Mouse (Mus musculus): ENCODE results near the gene 1700003E16Rik.

Gene 1700003E16Rik

GRCm38 (mm10) chr6:83207361-83208049, 51.3 kb downstream of the 1700003E16Rik start:
- no peak for DNase-seq

- no peak for DNase-seq
Measured at GRCm38 (mm10) chr6:83208050-83208400, 51.8 kb downstream of the 1700003E16Rik start.

DNA sequence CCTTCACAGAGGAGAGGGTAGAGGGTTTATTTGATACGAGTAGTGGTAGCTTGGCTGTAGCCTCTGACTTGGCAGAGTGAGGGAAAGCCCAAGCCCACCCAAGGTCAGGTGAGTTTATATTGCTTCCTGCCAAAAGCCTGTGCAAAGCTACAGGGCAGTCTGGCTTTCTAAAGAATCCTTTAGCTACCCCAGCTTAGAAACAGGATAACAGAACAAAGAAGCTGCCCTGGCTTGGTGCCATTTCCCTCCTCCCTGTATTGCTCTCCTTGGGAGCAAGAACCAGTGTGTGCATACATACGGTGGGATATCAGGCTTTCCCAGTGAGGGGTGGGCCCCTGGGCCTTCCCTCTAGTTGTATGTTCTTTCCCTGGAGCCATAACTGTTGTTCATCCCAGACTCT, 54.3 kb downstream of the 1700003E16Rik start:
- DNase-seq: no peak

- no peak for DNase-seq
Measured at GRCm38 (mm10) chr6:83211526-83211925, 55.3 kb downstream of the 1700003E16Rik start.
